Mouse (Mus musculus) liver, embryonic 16.5 days (tissue): ENCODE data around the gene A130010J15Rik. TPM values are rescaled to one million over a fixed set of nuclear protein-coding genes. Genes with fewer than 3 reads are reported as not detected.

ENCODE experiments used
- ATAC-seq: fragments of 200-750 bp; cut with Nextera tagmentation; 2 replicates; pipeline ENCODE4 v1.8.0; 2017; ENCODE audit warnings: low read depth, mild to moderate bottlenecking, moderate number of reproducible peaks, moderate library complexity
- H3K27ac ChIP-seq: fragments of 300-500 bp; sonication (generic); 2 replicates; pipeline ENCODE4 v1.5.1; 2014; ENCODE audit warnings: mild to moderate bottlenecking, low read length
- H3K27me3 ChIP-seq: fragments of 300-500 bp; sonication (generic); 2 replicates; pipeline ENCODE4 v1.6.1; 2014; ENCODE audit warnings: low read depth, low read length, mixed read lengths; ENCODE audit not compliant: control insufficient read depth, insufficient read depth
- H3K36me3 ChIP-seq: fragments of 300-500 bp; sonication (generic); 2 replicates; pipeline ENCODE4 v1.6.1; 2014; ENCODE audit warnings: mild to moderate bottlenecking; ENCODE audit not compliant: control insufficient read depth, insufficient read depth
- H3K4me1 ChIP-seq: fragments of 300-500 bp; sonication (generic); 2 replicates; pipeline ENCODE4 v1.6.1; 2014; ENCODE audit warnings: low read depth, low read length, mixed read lengths; ENCODE audit not compliant: control insufficient read depth
- H3K4me2 ChIP-seq: fragments of 300-500 bp; sonication (generic); 2 replicates; pipeline ENCODE4 v1.6.1; 2014; ENCODE audit warnings: low read depth, low read length, mixed read lengths
- H3K4me3 ChIP-seq: fragments of 300-500 bp; sonication (generic); 2 replicates; pipeline ENCODE4 v1.5.1; 2014; ENCODE audit warnings: low read depth, mild to moderate bottlenecking, low read length
- H3K9ac ChIP-seq: fragments of 300-500 bp; sonication (generic); 2 replicates; pipeline ENCODE4 v1.6.1; 2014; ENCODE audit warnings: low read depth, low read length
- H3K9me3 ChIP-seq: fragments of 300-500 bp; sonication (generic); replicated peaks from 2 replicates; pipeline ENCODE4 v1.6.1; 2016; ENCODE audit warnings: low read length; ENCODE audit not compliant: control insufficient read depth
- whole genome bisulfite sequencing: fragments of 180-500 bp; shearing (Covaris S2); extraction: QIAGEN DNeasy Blood & Tissue Kit; methylation state at CpG from one replicate; pipeline ENCODE4 v1.1.7; 2014; ENCODE audit not compliant: insufficient replicate concordance; 5-methylcytosine and 5-hydroxymethylcytosine counted together
- polyA plus RNA-seq: library from polyadenylated mRNA; unstranded; fragments of >200 nt; fragmentation: Nextera tagmentation; extraction: Ambion mirVana; gene quantifications from 2 replicates; pipeline ENCODE4 v1.2.1, GENCODE M21; 2015

A130010J15Rik gene
- polyA plus RNA-seq, 1 experiment from 2014 or later, result 4.0 TPM

DNA sequence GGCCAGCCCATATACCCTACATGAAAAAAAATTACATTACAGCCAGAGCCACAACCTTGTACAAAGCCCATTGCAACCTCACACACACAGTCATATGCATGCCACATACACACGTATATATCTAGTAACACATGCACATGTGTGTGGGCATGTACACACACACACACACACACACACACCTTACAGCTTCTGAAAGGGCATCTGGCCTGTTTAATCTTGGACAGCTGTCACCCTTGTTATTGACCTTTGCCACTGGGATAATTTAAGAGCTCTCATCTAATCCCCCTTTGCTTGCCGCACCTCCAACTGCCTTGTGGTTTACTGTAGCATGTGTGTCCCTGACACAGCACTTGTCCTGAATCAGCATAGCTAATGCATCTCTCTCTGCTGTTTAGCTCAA is 36.0 kb downstream of the A130010J15Rik start:
- H3K9ac ChIP-seq, result no peak overlapping the region
- WGBS, result 55% methylated on average over 2 of the region's 2 CpGs
- ATAC-seq, result no peak
- no peak overlapping the region for H3K4me2 ChIP-seq
- H3K27ac ChIP-seq, result no peak overlapping the region
- H3K27me3 ChIP-seq, result no peaks in the 10 kb centered on the region
- no peaks in the 10 kb centered on the region for H3K4me1 ChIP-seq
- no peak overlapping the region for H3K4me3 ChIP-seq
- no peaks in the 10 kb centered on the region for H3K9me3 ChIP-seq
- H3K36me3 ChIP-seq, result no peaks in the 10 kb centered on the region

DNA sequence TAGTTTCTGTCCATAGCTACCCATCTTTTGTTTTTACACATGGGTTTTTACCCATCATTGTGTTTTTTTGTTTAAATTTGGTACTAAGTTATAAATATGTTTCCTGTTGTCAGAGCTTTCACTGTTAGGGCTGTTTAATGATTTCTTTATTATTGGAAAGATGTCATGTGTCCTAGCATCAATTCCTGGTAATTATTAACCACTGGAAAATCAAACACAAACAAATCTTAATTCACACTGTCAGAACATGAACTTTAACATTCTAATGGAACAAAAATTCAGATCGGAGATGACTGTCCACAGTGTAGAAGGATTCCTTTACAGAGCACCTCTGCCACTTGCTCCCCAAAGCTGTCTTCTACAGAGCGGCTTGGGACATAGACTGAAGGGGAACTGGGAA is 37.6 kb downstream of the A130010J15Rik start:
- H3K36me3 ChIP-seq, result no peaks in the 10 kb centered on the region
- no peaks in the 10 kb centered on the region for H3K9me3 ChIP-seq
- ATAC-seq, result no peak
- H3K4me2 ChIP-seq, result no peak overlapping the region
- H3K27ac ChIP-seq, result 0 out of 2 replicates have a peak overlapping the region, but pooled peaks have one; percentile 34
- WGBS, result 58% methylated on average over 2 of the region's 2 CpGs
- H3K4me1 ChIP-seq, result no peaks in the 10 kb centered on the region
- no peak overlapping the region for H3K4me3 ChIP-seq
- no peak overlapping the region for H3K9ac ChIP-seq
- H3K27me3 ChIP-seq, result no peaks in the 10 kb centered on the region

DNA sequence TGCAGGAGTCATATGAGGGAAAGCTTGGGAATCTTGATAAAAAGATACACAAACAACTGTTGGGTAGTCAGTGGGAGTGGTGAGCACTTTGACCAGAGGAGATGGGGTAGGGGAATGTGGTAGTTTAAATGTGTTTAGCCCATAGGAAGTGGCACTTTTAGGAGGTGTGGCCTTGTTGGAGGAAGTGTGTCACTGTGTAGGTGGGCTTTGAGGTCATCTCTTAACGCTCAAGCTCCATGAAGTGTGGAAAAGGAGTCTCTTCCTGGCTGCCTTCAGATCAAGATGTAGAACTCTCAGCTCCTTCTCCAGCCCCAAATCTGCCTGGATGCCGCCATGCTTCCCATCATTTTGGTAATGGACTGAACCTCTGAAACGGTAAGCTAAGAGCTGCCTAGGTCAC is 39.7 kb downstream of the A130010J15Rik start, which contains the start of gene Lamb3:
Lamb3 (plus strand) TSS at position 197 of the 400 bp plus-strand sequence.
- H3K4me2 ChIP-seq, result no peak within 1 kb of the TSS
- no peaks in the 10 kb centered on the region for H3K36me3 ChIP-seq
- H3K27ac ChIP-seq, result no peak within 1 kb of the TSS
- no peak within 1 kb of the TSS for H3K4me3 ChIP-seq
- H3K4me1 ChIP-seq, result no peaks in the 10 kb centered on the region
- H3K9ac ChIP-seq, result no peak within 1 kb of the TSS
- H3K9me3 ChIP-seq, result no peaks in the 10 kb centered on the region
- 63% methylated on average over 3 of the region's 3 CpGs for WGBS
- no peak for ATAC-seq
- H3K27me3 ChIP-seq, result no peaks in the 10 kb centered on the region

DNA sequence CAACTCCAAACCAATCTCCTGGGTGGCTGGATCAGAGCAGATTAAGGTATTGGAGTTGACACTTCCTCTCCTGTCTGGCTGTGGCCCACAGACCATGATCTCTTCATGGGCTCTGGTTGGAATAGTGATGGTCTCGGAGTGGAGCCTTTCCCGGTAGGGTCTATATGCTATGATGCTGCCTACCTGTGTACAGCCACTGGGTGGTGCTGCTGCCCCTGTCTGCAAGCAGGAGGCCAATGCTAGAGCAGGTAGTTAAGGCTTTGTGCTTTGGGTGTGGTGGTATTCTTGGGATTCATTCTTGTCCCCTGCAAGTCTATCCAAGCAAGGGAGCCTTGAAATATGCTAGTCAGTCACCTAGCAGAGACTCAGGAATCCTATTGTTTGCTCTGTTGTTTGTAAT is 40.3 kb downstream of the A130010J15Rik start:
- no peak overlapping the region for H3K4me3 ChIP-seq
- H3K36me3 ChIP-seq, result no peaks in the 10 kb centered on the region
- ATAC-seq, result 0 out of 2 replicates have a peak, but pooled peaks have one; percentile 23
- no peaks in the 10 kb centered on the region for H3K9me3 ChIP-seq
- H3K27ac ChIP-seq, result no peak overlapping the region
- WGBS, result 18% methylated on average over 2 of the region's 2 CpGs
- H3K4me2 ChIP-seq, result no peak overlapping the region
- H3K27me3 ChIP-seq, result no peaks in the 10 kb centered on the region
- no peaks in the 10 kb centered on the region for H3K4me1 ChIP-seq
- no peak overlapping the region for H3K9ac ChIP-seq

DNA sequence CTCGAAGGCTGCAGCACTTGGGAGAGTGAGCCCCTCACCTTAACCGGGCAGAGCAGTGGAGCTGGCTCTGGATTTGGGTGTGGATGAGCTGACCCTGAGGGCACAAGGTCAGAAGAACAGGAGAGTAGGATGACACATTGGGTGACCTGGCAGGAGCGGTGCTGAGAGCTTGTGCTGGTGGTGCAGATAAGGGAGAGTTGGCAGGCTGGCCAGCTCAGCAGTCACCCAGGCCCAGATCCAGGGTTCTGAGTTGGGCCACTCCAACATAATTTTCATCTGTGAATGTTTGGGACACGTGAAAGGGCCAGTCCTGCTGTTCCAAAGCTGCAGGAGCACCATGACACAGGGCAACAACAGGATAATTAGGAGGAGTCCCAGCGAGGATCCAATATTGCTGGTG is 43.5 kb downstream of the A130010J15Rik start:
- 50% methylated on average over 5 of the region's 5 CpGs for WGBS
- H3K4me1 ChIP-seq, result no peaks in the 10 kb centered on the region
- no peaks in the 10 kb centered on the region for H3K9me3 ChIP-seq
- no peaks in the 10 kb centered on the region for H3K36me3 ChIP-seq
- H3K4me2 ChIP-seq, result no peak overlapping the region
- H3K9ac ChIP-seq, result no peak overlapping the region
- H3K4me3 ChIP-seq, result no peak overlapping the region
- no peak for ATAC-seq
- no peaks in the 10 kb centered on the region for H3K27me3 ChIP-seq
- no peak overlapping the region for H3K27ac ChIP-seq

DNA sequence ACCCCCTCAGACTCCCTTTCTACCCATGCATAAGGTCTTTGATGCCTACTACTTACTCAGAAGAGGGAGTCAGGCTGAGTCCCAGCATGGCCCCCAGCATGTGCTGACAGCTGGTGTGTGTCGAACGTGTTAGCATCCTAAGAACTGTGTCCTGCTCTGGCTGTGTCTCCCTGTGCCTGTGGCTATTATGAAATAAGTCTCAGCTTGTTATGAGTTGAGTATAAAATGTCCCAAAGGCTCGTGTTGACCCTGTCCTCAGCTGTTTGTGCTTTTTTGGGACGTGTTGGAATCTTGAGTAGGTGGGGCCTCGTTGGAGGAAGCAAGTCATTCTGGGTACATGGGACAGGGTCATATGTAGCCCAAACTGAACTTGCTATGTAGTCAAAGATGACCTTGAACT is 46.2 kb downstream of the A130010J15Rik start:
- 61% methylated on average over 5 of the region's 5 CpGs for whole genome bisulfite sequencing
- Histone ChIP-seq H3K4me2 (no peak overlapping the region), H3K9ac (no peak overlapping the region), H3K36me3 (no peaks in the 10 kb centered on the region), H3K27me3 (no peaks in the 10 kb centered on the region), H3K4me3 (no peak overlapping the region), H3K27ac (no peak overlapping the region), H3K9me3 (no peaks in the 10 kb centered on the region), H3K4me1 (no peaks in the 10 kb centered on the region)
- ATAC-seq, result no peak

DNA sequence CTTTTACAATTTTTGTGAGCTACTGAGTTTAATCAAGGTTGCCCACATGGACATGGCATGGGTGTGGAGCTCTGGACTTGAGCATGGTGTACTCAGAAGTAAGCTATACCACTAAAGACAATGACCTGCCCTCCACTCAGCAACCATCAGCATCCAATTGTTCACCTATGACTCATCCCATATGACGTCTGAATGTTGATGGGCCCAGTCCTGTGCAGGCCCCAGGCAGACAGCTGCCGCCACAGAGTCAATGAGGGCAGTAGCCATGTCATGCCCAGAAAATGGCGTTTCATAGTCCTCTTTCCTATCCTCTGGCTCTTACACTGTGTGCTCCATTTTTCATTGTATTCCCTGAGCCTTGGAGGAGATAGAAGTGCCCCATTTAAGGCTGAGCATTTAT is 48.2 kb downstream of the A130010J15Rik start:
- no peak for ATAC-seq
- Histone ChIP-seq H3K4me1 (no peaks in the 10 kb centered on the region), H3K4me2 (no peak overlapping the region), H3K9me3 (no peaks in the 10 kb centered on the region), H3K27ac (no peak overlapping the region), H3K4me3 (no peak overlapping the region), H3K27me3 (no peaks in the 10 kb centered on the region), H3K36me3 (no peaks in the 10 kb centered on the region), H3K9ac (no peak overlapping the region)
- WGBS, result 40% methylated on average over 3 of the region's 3 CpGs

DNA sequence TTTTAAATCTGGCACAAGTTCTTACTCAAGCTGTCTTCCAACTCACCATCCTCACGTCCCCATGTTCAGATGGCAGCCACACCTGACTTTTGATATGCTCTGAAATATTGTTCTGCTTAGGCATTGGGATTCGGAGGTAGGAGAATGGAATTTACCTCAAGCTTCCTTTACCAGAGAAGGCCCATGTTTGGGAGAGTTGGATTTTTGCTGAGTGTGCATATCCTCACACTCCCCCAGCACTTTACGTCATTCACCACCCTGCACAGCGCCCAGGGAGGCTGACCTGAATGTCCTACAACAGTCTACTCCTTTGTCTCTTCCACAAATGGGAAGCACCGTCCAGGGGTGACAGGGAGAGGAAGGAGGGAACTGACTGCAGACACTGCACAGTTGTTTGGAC is 52.6 kb downstream of the A130010J15Rik start:
- H3K9ac ChIP-seq, result no peak overlapping the region
- no peaks in the 10 kb centered on the region for H3K4me1 ChIP-seq
- H3K4me2 ChIP-seq, result no peak overlapping the region
- no peaks in the 10 kb centered on the region for H3K36me3 ChIP-seq
- ATAC-seq, result no peak
- no peaks in the 10 kb centered on the region for H3K27me3 ChIP-seq
- WGBS, result 56% methylated on average over 5 of the region's 5 CpGs
- no peak overlapping the region for H3K27ac ChIP-seq
- no peak overlapping the region for H3K4me3 ChIP-seq
- no peaks in the 10 kb centered on the region for H3K9me3 ChIP-seq

DNA sequence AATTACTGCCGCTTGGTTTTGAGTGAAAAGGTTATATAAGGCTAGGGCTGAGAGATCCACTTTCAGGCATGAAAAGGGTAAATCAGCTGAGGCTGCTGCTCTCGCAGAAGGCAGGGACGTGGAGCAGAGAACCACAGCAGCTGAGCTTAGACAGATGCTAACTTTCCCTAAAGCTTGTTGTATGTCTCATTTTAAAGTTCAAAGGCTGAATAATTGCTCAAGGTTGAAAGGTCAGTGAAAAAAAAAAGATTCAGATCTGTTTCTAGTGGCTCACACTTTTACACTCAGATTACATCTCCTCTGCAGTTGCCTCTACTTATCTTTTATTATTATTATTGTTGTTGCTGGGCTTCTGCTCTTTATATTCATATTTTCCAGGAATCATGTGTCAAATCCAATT is 57.7 kb downstream of the A130010J15Rik start:
- Histone ChIP-seq H3K4me2 (no peak overlapping the region), H3K9ac (no peak overlapping the region), H3K27ac (no peak overlapping the region), H3K4me1 (no peaks in the 10 kb centered on the region), H3K36me3 (no peaks in the 10 kb centered on the region), H3K27me3 (no peaks in the 10 kb centered on the region), H3K9me3 (no peaks in the 10 kb centered on the region), H3K4me3 (no peak overlapping the region)
- WGBS, result 60% methylated on average over 3 of the region's 3 CpGs
- no peak for ATAC-seq
